Mouse (Mus musculus) gastrocnemius, adult 18-20 months (tissue): Measurements from ENCODE around the gene Gm10277. TPM values are rescaled to one million over a fixed set of nuclear protein-coding genes. Genes with fewer than 3 reads are reported as not detected.

Experiments
- DNase-seq: peaks from one replicate; pipeline ENCODE4 v3.0.0; 2021; ENCODE audit warnings: low spot score
- long read RNA-seq, 2 experiments: library from polyadenylated mRNA; stranded (forward); transcript quantifications; one replicate each; pipeline ENCODE4 v2.0.0; 2021
- total RNA-seq, 2 experiments: library from RNA; stranded (reverse); gene quantifications; 2 replicates each; pipeline ENCODE4 v1.2.3; 2021

The Gm10277 gene
- not detected for total RNA-seq
- long read RNA-seq, experiment 1 = 0 reads
- long read RNA-seq, experiment 2 = 0 reads

GRCm38 (mm10) chr11:77787707-77788106, at the start of gene Gm10277:
Gm10277 (minus strand) TSS chr11:77787747.
- no peak for DNase-seq

GRCm38 (mm10) chr11:77836751-77837150, 49.2 kb upstream of the Gm10277 start:
- no peak for DNase-seq

GRCm38 (mm10) chr11:77836290-77836689, 48.7 kb upstream of the Gm10277 start:
- DNase-seq = no peak

- no peak for DNase-seq
Measured at GRCm38 (mm10) chr11:77835109-77835508, 47.6 kb upstream of the Gm10277 start.

GRCm38 (mm10) chr11:77832541-77832940, 45.0 kb upstream of the Gm10277 start:
- DNase-seq = no peak

GRCm38 (mm10) chr11:77830875-77831274, 43.3 kb upstream of the Gm10277 start:
- DNase-seq = no peak

GRCm38 (mm10) chr11:77829043-77829841, 41.7 kb upstream of the Gm10277 start:
- DNase-seq = no peak

GRCm38 (mm10) chr11:77828163-77828562, 40.6 kb upstream of the Gm10277 start:
- no peak for DNase-seq

GRCm38 (mm10) chr11:77827241-77827995, 39.9 kb upstream of the Gm10277 start:
- DNase-seq = peak; percentile 78

GRCm38 (mm10) chr11:77826311-77826710, 38.8 kb upstream of the Gm10277 start:
- DNase-seq = no peak

GRCm38 (mm10) chr11:77825853-77826252, 38.3 kb upstream of the Gm10277 start:
- DNase-seq = peak; percentile 71

GRCm38 (mm10) chr11:77822781-77823180, 35.2 kb upstream of the Gm10277 start:
- no peak for DNase-seq

GRCm38 (mm10) chr11:77821648-77822047, 34.1 kb upstream of the Gm10277 start:
- DNase-seq = peak; percentile 58

- DNase-seq = peak; percentile 88
Measured at GRCm38 (mm10) chr11:77816003-77816402, 28.5 kb upstream of the Gm10277 start.

- peak; percentile 91 for DNase-seq
Measured at GRCm38 (mm10) chr11:77813969-77814368, 26.4 kb upstream of the Gm10277 start.

- DNase-seq = no peak
Measured at GRCm38 (mm10) chr11:77810018-77810417, 22.5 kb upstream of the Gm10277 start.

- no peak for DNase-seq
Measured at GRCm38 (mm10) chr11:77809215-77809614, 21.7 kb upstream of the Gm10277 start.

- DNase-seq = peak; percentile 60
Measured at GRCm38 (mm10) chr11:77808051-77808465, 20.5 kb upstream of the Gm10277 start.

GRCm38 (mm10) chr11:77806855-77807254, 19.3 kb upstream of the Gm10277 start:
- no peak for DNase-seq

GRCm38 (mm10) chr11:77806218-77806617, 18.7 kb upstream of the Gm10277 start:
- DNase-seq = peak; percentile 65

GRCm38 (mm10) chr11:77802341-77802865, 14.9 kb upstream of the Gm10277 start:
- peak; percentile 80 for DNase-seq
